Mouse (Mus musculus): ENCODE data around the gene Zfp865. TPM values are rescaled to one million over a fixed set of nuclear protein-coding genes. Genes with fewer than 3 reads are reported as not detected.

The Zfp865 gene
- polyA plus RNA-seq, 1 experiment = 18.1 TPM

DNA sequence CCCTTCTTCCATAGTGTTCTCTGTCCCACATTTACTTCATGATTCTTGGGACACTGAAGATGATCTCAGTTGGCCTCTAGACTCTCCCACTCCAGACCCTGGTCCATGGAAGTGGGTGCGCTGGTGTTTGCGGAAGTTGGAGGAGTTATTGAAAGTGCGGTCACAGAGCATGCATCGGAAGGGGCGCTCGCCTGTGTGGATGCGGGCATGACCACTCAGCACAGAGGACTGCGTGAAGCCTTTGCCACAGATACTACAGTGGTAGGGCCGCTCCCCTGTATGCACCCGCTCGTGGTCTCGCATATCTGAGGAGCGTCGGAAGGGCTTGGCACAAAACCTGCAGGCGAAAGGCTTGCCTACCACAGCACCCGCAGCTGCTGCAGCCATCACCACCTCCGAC, 15.5 kb downstream of the Zfp865 start:
- no peak for TF ChIP-seq USF1 (IDR thresholded peaks at IDR 0.05; ENCODE audit: low read depth)
- TF ChIP-seq TCF3 (IDR thresholded peaks at IDR 0.05; ENCODE audit: insufficient read length, low read depth) = no peak
- TF ChIP-seq CEBPB (IDR thresholded peaks at IDR 0.05; ENCODE audit: insufficient read depth, poor library complexity, severe bottlenecking) = no peak
- TF ChIP-seq REST (IDR thresholded peaks at IDR 0.05; ENCODE audit: insufficient read depth, insufficient read length) = no peak
- TF ChIP-seq POLR2A (IDR thresholded peaks at IDR 0.05; ENCODE audit: insufficient read length, low read depth) = no peak
- TF ChIP-seq MAX (IDR thresholded peaks at IDR 0.05; ENCODE audit: low read depth) = no peak
- no peak for TF ChIP-seq MYOG (IDR thresholded peaks at IDR 0.05; ENCODE audit: control insufficient read depth in 1 of 3, insufficient read depth in 1 of 3, insufficient read length in 2 of 3, low read depth in 2 of 3)
- peak; percentile 55 for TF ChIP-seq POLR2AphosphoS2 (IDR thresholded peaks at IDR 0.05; ENCODE audit: insufficient read length, low read depth)
- H3K36me3 ChIP-seq (ENCODE audit: control insufficient read depth, insufficient read depth) = peaks cover 12% of the 10 kb centered on the region
- no peak overlapping the region for H3K4me3 ChIP-seq
- no peaks in the 10 kb centered on the region for H3K79me2 ChIP-seq (ENCODE audit: control insufficient read depth, insufficient read depth)
- H3K4me2 ChIP-seq (ENCODE audit: low read depth) = no peak overlapping the region
- H3K27me3 ChIP-seq (ENCODE audit: control insufficient read depth, insufficient read depth, insufficient read length) = no peaks in the 10 kb centered on the region
- H3ac ChIP-seq (ENCODE audit: control insufficient read depth, insufficient read length) = no peak overlapping the region

- no peak overlapping the region for H3ac ChIP-seq (ENCODE audit: control insufficient read depth, insufficient read length)
- no peak overlapping the region for H3K4me2 ChIP-seq (ENCODE audit: low read depth)
- no peaks in the 10 kb centered on the region for H3K27me3 ChIP-seq (ENCODE audit: control insufficient read depth, insufficient read depth, insufficient read length)
- peaks cover 12% of the 10 kb centered on the region for H3K36me3 ChIP-seq (ENCODE audit: control insufficient read depth, insufficient read depth)
- H3K4me3 ChIP-seq = no peak overlapping the region
- no peak for TF ChIP-seq CEBPB (IDR thresholded peaks at IDR 0.05; ENCODE audit: insufficient read depth, poor library complexity, severe bottlenecking)
- peak; percentile 35 for TF ChIP-seq POLR2AphosphoS2 (IDR thresholded peaks at IDR 0.05; ENCODE audit: insufficient read length, low read depth)
- H3K79me2 ChIP-seq (ENCODE audit: control insufficient read depth, insufficient read depth) = no peaks in the 10 kb centered on the region
Measured at GRCm38 (mm10) chr7:5036136-5036535, 16.0 kb downstream of the Zfp865 start.

DNA sequence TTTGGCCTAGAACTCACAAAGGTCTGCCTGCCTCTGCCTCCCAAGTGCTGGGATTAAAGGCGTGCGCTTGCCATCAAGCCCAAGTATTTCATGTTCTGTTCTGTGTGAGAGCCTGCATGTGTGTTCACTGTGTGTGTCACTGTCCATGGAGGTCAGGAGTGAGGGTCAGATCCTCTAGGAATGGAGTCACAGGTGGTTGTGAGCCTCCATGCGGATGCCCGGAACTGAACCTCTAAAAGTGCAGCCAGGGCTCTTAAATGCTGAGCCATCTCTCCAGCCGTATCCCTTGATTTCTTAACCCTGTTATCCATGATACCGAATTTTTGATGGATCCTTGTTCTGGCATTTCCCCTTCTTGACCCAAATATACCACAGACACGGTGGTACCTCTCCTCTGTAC, 16.9 kb downstream of the Zfp865 start:
- H3K79me2 ChIP-seq (ENCODE audit: control insufficient read depth, insufficient read depth) = no peaks in the 10 kb centered on the region
- no peak overlapping the region for H3ac ChIP-seq (ENCODE audit: control insufficient read depth, insufficient read length)
- H3K4me2 ChIP-seq (ENCODE audit: low read depth) = no peak overlapping the region
- H3K36me3 ChIP-seq (ENCODE audit: control insufficient read depth, insufficient read depth) = peaks cover 12% of the 10 kb centered on the region
- H3K27me3 ChIP-seq (ENCODE audit: control insufficient read depth, insufficient read depth, insufficient read length) = no peaks in the 10 kb centered on the region
- TF ChIP-seq TCF12 (IDR thresholded peaks at IDR 0.05; ENCODE audit: insufficient read depth, poor library complexity, severe bottlenecking) = no peak
- no peak overlapping the region for H3K4me3 ChIP-seq

DNA sequence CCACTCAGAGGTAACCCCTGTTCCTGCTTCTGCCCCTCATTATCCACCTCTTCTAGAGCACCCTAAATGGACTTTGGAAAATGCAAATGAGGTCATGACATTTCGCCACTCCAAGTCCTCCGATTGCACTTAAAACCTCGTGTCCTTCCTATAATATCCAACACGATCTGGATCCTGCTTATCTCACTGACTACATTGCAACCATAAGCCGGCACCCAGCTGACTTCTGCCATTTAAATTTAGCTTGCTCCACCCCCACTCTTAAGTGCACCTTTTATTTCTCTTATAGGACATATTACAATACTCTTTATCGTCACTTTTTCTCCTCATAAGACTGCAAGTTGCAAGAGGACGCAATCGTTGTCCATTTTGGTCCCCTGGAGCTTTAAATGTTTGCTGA, 17.3 kb downstream of the Zfp865 start:
- no peak for TF ChIP-seq TCF3 (IDR thresholded peaks at IDR 0.05; ENCODE audit: insufficient read length, low read depth)
- TF ChIP-seq MYOG (IDR thresholded peaks at IDR 0.05; ENCODE audit: control insufficient read depth in 1 of 3, insufficient read depth in 1 of 3, insufficient read length in 2 of 3, low read depth in 2 of 3) = no peak
- TF ChIP-seq REST (IDR thresholded peaks at IDR 0.05; ENCODE audit: insufficient read depth, insufficient read length) = no peak
- no peak for TF ChIP-seq MYOD1 (IDR thresholded peaks at IDR 0.05; ENCODE audit: control insufficient read depth in 1 of 3, insufficient read length in 2 of 3, low read depth in 2 of 3)
- TF ChIP-seq SRF (IDR thresholded peaks at IDR 0.05; ENCODE audit: control insufficient read depth, insufficient read length, low read depth) = no peak
- no peak for TF ChIP-seq CEBPB (IDR thresholded peaks at IDR 0.05; ENCODE audit: insufficient read depth, poor library complexity, severe bottlenecking)
- TF ChIP-seq POLR2A (IDR thresholded peaks at IDR 0.05; ENCODE audit: insufficient read length, low read depth) = no peak
- no peak for TF ChIP-seq POLR2AphosphoS2 (IDR thresholded peaks at IDR 0.05; ENCODE audit: insufficient read length, low read depth)
- TF ChIP-seq E2F4 (IDR thresholded peaks at IDR 0.05; ENCODE audit: insufficient read depth) = no peak
- no peak for TF ChIP-seq USF1 (IDR thresholded peaks at IDR 0.05; ENCODE audit: low read depth)
- no peak for TF ChIP-seq TCF12 (IDR thresholded peaks at IDR 0.05; ENCODE audit: insufficient read depth, poor library complexity, severe bottlenecking)
- TF ChIP-seq MAX (IDR thresholded peaks at IDR 0.05; ENCODE audit: low read depth) = no peak
- peaks cover 12% of the 10 kb centered on the region for H3K36me3 ChIP-seq (ENCODE audit: control insufficient read depth, insufficient read depth)
- H3K79me2 ChIP-seq (ENCODE audit: control insufficient read depth, insufficient read depth) = no peaks in the 10 kb centered on the region
- H3ac ChIP-seq (ENCODE audit: control insufficient read depth, insufficient read length) = peak overlapping the region; percentile 52
- peak overlapping the region; percentile 62 for H3K4me3 ChIP-seq
- no peaks in the 10 kb centered on the region for H3K27me3 ChIP-seq (ENCODE audit: control insufficient read depth, insufficient read depth, insufficient read length)
- H3K4me2 ChIP-seq (ENCODE audit: low read depth) = peak overlapping the region; percentile 50

GRCm38 (mm10) chr7:5038109-5038732, 18.0 kb downstream of the Zfp865 start, which contains the start of gene Zfp784:
TSS of gene Zfp784 (minus strand) at chr7:5038446.
- no peaks in the 10 kb centered on the region for H3K79me2 ChIP-seq (ENCODE audit: control insufficient read depth, insufficient read depth)
- H3ac ChIP-seq (ENCODE audit: control insufficient read depth, insufficient read length) = peak within 1 kb of the TSS; percentile 52
- peak; percentile 64 for TF ChIP-seq POLR2A (IDR thresholded peaks at IDR 0.05; ENCODE audit: insufficient read length, low read depth)
- no peak for TF ChIP-seq MAX (IDR thresholded peaks at IDR 0.05; ENCODE audit: low read depth)
- peak; percentile 45 for TF ChIP-seq POLR2AphosphoS2 (IDR thresholded peaks at IDR 0.05; ENCODE audit: insufficient read length, low read depth)
- peak within 1 kb of the TSS; percentile 62 for H3K4me3 ChIP-seq
- H3K27me3 ChIP-seq (ENCODE audit: control insufficient read depth, insufficient read depth, insufficient read length) = no peaks in the 10 kb centered on the region
- peak within 1 kb of the TSS; percentile 76 for H3K4me2 ChIP-seq (ENCODE audit: low read depth)
- H3K36me3 ChIP-seq (ENCODE audit: control insufficient read depth, insufficient read depth) = peaks cover 6% of the 10 kb centered on the region

DNA sequence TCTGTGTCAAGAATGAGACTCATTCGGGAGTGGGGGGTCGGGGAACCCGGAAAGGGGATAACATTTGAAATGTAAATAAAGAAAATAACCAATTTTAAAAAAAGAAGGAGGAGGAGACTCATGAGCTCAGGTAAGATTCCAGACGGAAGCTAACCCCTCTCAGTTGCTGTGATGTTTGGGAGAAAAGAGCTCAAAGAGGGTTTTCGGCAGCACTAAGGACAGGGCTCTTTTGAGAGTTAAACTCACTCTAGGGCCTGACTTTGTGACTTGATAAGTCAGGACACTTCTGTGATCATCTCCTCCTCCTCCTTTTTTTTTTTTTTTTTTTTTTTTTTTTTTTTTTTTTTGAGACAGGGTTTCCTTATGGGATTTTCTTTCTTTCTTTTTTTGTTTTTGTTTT, 18.8 kb downstream of the Zfp865 start:
- H3K4me2 ChIP-seq (ENCODE audit: low read depth) = peak overlapping the region; percentile 76
- no peak for TF ChIP-seq POLR2AphosphoS2 (IDR thresholded peaks at IDR 0.05; ENCODE audit: insufficient read length, low read depth)
- TF ChIP-seq CEBPB (IDR thresholded peaks at IDR 0.05; ENCODE audit: insufficient read depth, poor library complexity, severe bottlenecking) = no peak

More for the DNA sequence above, 18.8 kb downstream of the Zfp865 start:
- H3ac ChIP-seq (ENCODE audit: control insufficient read depth, insufficient read length) = peak overlapping the region; percentile 52
- peak overlapping the region; percentile 62 for H3K4me3 ChIP-seq
- H3K27me3 ChIP-seq (ENCODE audit: control insufficient read depth, insufficient read depth, insufficient read length) = no peaks in the 10 kb centered on the region
- no peaks in the 10 kb centered on the region for H3K79me2 ChIP-seq (ENCODE audit: control insufficient read depth, insufficient read depth)
- peaks cover 5% of the 10 kb centered on the region for H3K36me3 ChIP-seq (ENCODE audit: control insufficient read depth, insufficient read depth)

Data from myocyte (in vitro differentiated cells).